Mouse (Mus musculus) liver, embryonic 14.5 days (tissue): ENCODE measurements around the gene Plcxd1. TPM values are rescaled to one million over a fixed set of nuclear protein-coding genes. Genes with fewer than 3 reads are reported as not detected.

Source experiments
- ATAC-seq: fragments of 200-750 bp; cut with Nextera tagmentation; 2 replicates; pipeline ENCODE4 v1.8.0; 2017; ENCODE audit warnings: moderate number of reproducible peaks, mild to moderate bottlenecking, moderate library complexity; ENCODE audit not compliant: insufficient read depth
- DNase-seq, 3 experiments: peaks; one replicate each; pipeline ENCODE4 v3.0.0-alpha.2; 2012 to 2013; ENCODE audit warnings: low read depth in 3 of 3, low spot score in 3 of 3
- H3K27ac ChIP-seq: fragments of 300-500 bp; sonication (generic); 2 replicates; pipeline ENCODE4 v1.5.1; 2014; ENCODE audit warnings: moderate library complexity, mild to moderate bottlenecking, control low read depth, inconsistent platforms
- H3K27me3 ChIP-seq: fragments of 300-500 bp; sonication (generic); 2 replicates; pipeline ENCODE4 v1.6.1; 2014; ENCODE audit warnings: mild to moderate bottlenecking, low read length, moderate library complexity; ENCODE audit not compliant: control insufficient read depth, insufficient read depth
- H3K36me3 ChIP-seq: fragments of 300-500 bp; sonication (generic); replicated peaks from 2 replicates; pipeline ENCODE4 v1.6.1; 2014; ENCODE audit warnings: low read depth; ENCODE audit not compliant: control insufficient read depth, insufficient read depth
- H3K4me1 ChIP-seq, 2 experiments: fragments of 200-500 bp in 1 of 2; fragments of 300-500 bp in 1 of 2; sonication (generic) in 1 of 2; replicated peaks; 2 replicates each; pipeline ENCODE4 v1.6.1; 2012 to 2014; ENCODE audit warnings: antibody characterized with exemption in 1 of 2, inconsistent platforms in 1 of 2, low read length in 1 of 2; ENCODE audit not compliant: control insufficient read depth in 2 of 2, insufficient read depth in 2 of 2
- H3K4me2 ChIP-seq: fragments of 300-500 bp; sonication (generic); 2 replicates; pipeline ENCODE4 v1.6.1; 2014; ENCODE audit warnings: low read depth, mild to moderate bottlenecking, control low read depth, moderate library complexity
- H3K4me3 ChIP-seq, 2 experiments: fragments of 200-500 bp in 1 of 2; fragments of 300-500 bp in 1 of 2; sonication (generic) in 1 of 2; 2 replicates each; pipeline ENCODE4 v1.5.1; 2012 to 2014; ENCODE audit warnings: low read depth in 2 of 2, low read length in 2 of 2, mild to moderate bottlenecking in 2 of 2, control low read depth in 1 of 2, inconsistent platforms in 1 of 2, moderate library complexity in 1 of 2; ENCODE audit not compliant: insufficient read depth in 1 of 2
- H3K9ac ChIP-seq: fragments of 300-500 bp; sonication (generic); replicated peaks from 2 replicates; pipeline ENCODE4 v1.6.1; 2014; ENCODE audit warnings: mild to moderate bottlenecking, control low read depth, moderate library complexity
- H3K9me3 ChIP-seq: fragments of 300-500 bp; sonication (generic); 2 replicates; pipeline ENCODE4 v1.6.1; 2016; ENCODE audit warnings: low read length, mixed read lengths; ENCODE audit not compliant: control insufficient read depth
- CTCF ChIP-seq: IDR thresholded peaks from 2 replicates; pipeline ENCODE4 v1.5.1; 2016; ENCODE audit warnings: antibody characterized with exemption, low read depth, control low read depth
- EP300 ChIP-seq: IDR thresholded peaks from 2 replicates; pipeline ENCODE4 v1.6.1; 2016; ENCODE audit warnings: antibody characterized with exemption, low read depth
- WGBS: fragments of 180-500 bp; shearing (Covaris S2); extraction: QIAGEN DNeasy Blood & Tissue Kit; methylation state at CpG from one replicate; pipeline ENCODE4 v1.1.7; 2014; ENCODE audit not compliant: insufficient replicate concordance; 5-methylcytosine and 5-hydroxymethylcytosine counted together
- polyA plus RNA-seq, 2 experiments: library from polyadenylated mRNA; depleted of rRNA in 1 of 2; stranded (reverse) in 1 of 2; unstranded in 1 of 2; fragments of >200 nt; fragmentation: Nextera tagmentation in 1 of 2; extraction: Ambion mirVana in 1 of 2; gene quantifications; 2 replicates each; pipeline versions ENCODE4 v1.2.1 to v1.2.3; 2012 to 2014

Plcxd1 gene
- polyA plus RNA-seq, 2 experiments = 0.13 to 0.14 TPM

DNA sequence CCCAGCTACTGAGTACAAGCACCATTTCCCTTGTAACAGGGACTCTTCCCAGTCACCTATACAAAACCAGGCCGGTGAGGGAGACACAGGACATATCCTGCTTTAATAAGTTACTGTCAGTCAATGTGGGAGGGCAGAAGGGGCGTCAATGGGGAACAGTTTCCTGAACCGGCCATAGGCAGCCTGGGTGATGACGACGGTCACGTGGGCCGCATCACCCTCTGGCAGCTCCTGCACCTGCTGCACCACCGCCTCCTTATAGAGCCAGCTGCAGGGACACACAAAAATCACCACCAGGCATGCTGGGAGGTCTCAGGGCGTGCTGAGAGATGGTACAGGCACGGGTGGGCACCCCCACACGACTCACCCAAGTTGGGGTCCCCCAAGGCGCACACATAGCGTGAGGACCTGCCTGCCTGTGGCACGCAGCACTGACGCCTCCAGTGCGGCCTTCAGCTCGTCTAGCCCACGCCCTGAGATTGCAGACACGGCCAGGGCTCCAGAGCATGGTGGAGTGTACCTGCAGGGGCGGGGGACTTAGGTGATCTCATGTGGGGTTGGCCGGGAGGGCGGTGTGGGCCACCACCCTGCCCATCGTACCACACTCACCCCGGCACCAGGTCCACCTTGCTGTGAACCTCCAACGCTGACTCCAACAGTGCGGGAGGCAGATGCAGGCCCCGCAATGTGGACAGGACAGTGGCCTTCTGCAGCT, 4.3 kb downstream of the Plcxd1 start:
- Histone ChIP-seq H3K36me3 (peaks cover 13% of the 10 kb centered on the region), H3K27ac (no peak overlapping the region), H3K4me2 (no peak overlapping the region), H3K4me1 (peaks cover 7 to 8% of the 10 kb centered on the region in 2 experiments; a peak in 2 of 4 replicates), H3K9me3 (no peaks in the 10 kb centered on the region), H3K27me3 (peaks cover 4% of the 10 kb centered on the region; the same call in 1 of the 2 replicates), H3K9ac (no peak overlapping the region), H3K4me3 (no peak overlapping the region)
- 86% methylated on average over 27 of the region's 27 CpGs for WGBS
- TF ChIP-seq CTCF (no peak), EP300 (no peak)
- ATAC-seq = no peak
- DNase-seq = no peak

- H3K9ac ChIP-seq = no peak overlapping the region
- peaks cover 7 to 8% of the 10 kb centered on the region in 2 experiments; a peak in 2 of 4 replicates for H3K4me1 ChIP-seq
- peaks cover 13% of the 10 kb centered on the region for H3K36me3 ChIP-seq
- DNase-seq = no peak
- ATAC-seq = no peak
- H3K4me2 ChIP-seq = no peak overlapping the region
- no peaks in the 10 kb centered on the region for H3K9me3 ChIP-seq
- 86% methylated on average over 36 of the region's 36 CpGs for WGBS
- no peak overlapping the region for H3K4me3 ChIP-seq
- H3K27ac ChIP-seq = no peak overlapping the region
- peaks cover 4% of the 10 kb centered on the region; the same call in 1 of the 2 replicates for H3K27me3 ChIP-seq
- no peak for TF ChIP-seq CTCF
- no peak for TF ChIP-seq EP300
Measured at GRCm38 (mm10) chr5:110104616-110105380, 5.0 kb downstream of the Plcxd1 start.

DNA sequence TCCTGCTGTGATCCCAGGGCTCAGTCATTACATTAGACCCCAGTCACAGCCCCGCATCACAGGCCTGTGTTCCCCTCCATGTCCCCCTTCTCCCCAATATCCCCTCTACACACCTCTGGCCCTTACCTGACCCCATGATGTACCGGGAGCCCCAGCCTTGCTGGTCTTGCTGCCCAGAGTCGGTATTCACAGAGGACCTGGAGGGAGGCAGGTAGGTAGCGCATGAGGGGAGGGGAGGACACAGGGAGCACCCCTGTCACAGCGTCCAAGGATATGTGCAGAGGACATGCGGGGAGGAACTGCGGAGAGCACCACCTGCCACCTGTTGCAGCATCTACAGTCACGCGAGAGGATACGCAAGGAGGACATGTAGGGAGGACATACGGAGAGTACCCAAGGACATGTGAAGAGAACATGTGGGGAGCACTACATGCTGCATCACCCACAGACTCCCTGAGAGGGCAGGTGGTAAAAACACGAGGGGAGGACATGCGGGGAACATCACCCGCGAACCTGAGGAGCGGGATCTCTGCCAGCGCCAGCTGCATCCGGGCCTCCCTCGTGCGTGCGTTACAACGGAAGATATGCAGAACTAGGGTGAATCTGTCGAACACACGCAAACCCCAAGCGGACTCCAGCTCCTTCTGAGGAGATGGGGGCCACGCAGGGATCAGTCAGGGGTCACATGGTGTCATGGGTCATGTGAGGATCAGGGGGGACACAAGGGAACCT, 6.5 kb downstream of the Plcxd1 start:
- Histone ChIP-seq H3K4me2 (peak overlapping the region; percentile 80), H3K27me3 (no peaks in the 10 kb centered on the region)

GRCm38 (mm10) chr5:110106901-110107564, 7.3 kb downstream of the Plcxd1 start:
- peak overlapping the region; percentile 78 to 84 for H3K4me3 ChIP-seq
- no peak overlapping the region for H3K27ac ChIP-seq
- 17% methylated on average over 41 of the region's 41 CpGs for WGBS
- peak overlapping the region; percentile 73 for H3K9ac ChIP-seq
- TF ChIP-seq CTCF (peak; percentile 1; the same call in 1 of the 2 replicates), EP300 (no peak)
- ATAC-seq (peak; percentile 22; the same call in 1 of the 2 replicates), DNase-seq (no peak)
- peaks cover 13% of the 10 kb centered on the region for H3K36me3 ChIP-seq
- H3K4me2 ChIP-seq = peak overlapping the region; percentile 80
- no peaks in the 10 kb centered on the region for H3K9me3 ChIP-seq
- peaks cover 4 to 11% of the 10 kb centered on the region in 2 experiments; a peak in 2 of 4 replicates for H3K4me1 ChIP-seq
- H3K27me3 ChIP-seq = no peaks in the 10 kb centered on the region

More for the DNA sequence above, 6.5 kb downstream of the Plcxd1 start:
- no peak overlapping the region for H3K9ac ChIP-seq
- 88% methylated on average over 26 of the region's 26 CpGs for WGBS
- DNase-seq (no peak), ATAC-seq (no peak)
- H3K9me3 ChIP-seq = no peaks in the 10 kb centered on the region
- H3K27ac ChIP-seq = no peak overlapping the region
- TF ChIP-seq EP300 = no peak
- TF ChIP-seq CTCF = 0 out of 2 replicates have a peak, but pooled peaks have one; percentile 1
- peaks cover 7 to 11% of the 10 kb centered on the region in 2 experiments; a peak in 2 of 4 replicates for H3K4me1 ChIP-seq
- peaks cover 13% of the 10 kb centered on the region for H3K36me3 ChIP-seq
- H3K4me3 ChIP-seq = peak overlapping the region; percentile 78 to 84
